Mouse (Mus musculus) brain, embryonic 14.5 days (tissue): ENCODE measurements around the gene 1700003H04Rik.

Experiments
- CTCF ChIP-seq: fragments of 200-500 bp; IDR thresholded peaks from 2 replicates; pipeline ENCODE4 v1.5.1; 2012; ENCODE audit warnings: inconsistent platforms, mild to moderate bottlenecking, moderate library complexity, borderline replicate concordance; ENCODE audit not compliant: insufficient read depth, insufficient read length; ENCODE audit errors: extremely low read depth
- POLR2A ChIP-seq: fragments of 200-500 bp; IDR thresholded peaks from 2 replicates; pipeline ENCODE4 v1.6.1; 2012; ENCODE audit warnings: mild to moderate bottlenecking, inconsistent platforms, borderline replicate concordance; ENCODE audit not compliant: poor library complexity, insufficient read depth, insufficient read length, severe bottlenecking; ENCODE audit errors: extremely low read depth

DNA sequence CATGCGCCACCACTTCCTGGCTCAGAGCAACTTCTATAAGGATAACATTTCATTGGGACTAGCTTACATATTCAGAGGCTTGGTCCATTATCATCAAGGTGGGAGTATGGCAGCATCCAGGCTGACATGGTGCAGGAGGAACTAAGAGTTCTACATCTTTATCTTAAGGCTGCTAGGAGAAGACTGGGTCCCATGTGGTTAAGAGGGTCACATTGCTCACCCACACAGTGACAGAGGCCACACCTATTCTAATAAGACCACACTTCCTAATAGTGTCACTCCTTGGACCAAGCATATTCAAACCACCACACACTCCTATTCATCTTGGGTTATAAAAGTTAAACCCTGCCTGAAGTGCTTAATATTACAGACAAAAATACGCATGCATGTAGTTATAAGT lies 23.6 kb downstream of the 1700003H04Rik start:
- TF ChIP-seq CTCF: no peak
- no peak for TF ChIP-seq POLR2A
